Mouse (Mus musculus): ENCODE measurements around the gene Etnppl. TPM values are rescaled to one million over a fixed set of nuclear protein-coding genes. Genes with fewer than 3 reads are reported as not detected.

Etnppl gene
- polyA plus RNA-seq (2015; fragmentation: Illumina TruSeq; extraction: RNeasy Lipid Tissue Mini Kit (QIAGEN cat#74804); ENCODE audit: insufficient read depth, low replicate concordance) = not detected

GRCm38 (mm10) chr3:130617439-130617898 lies at the start of gene Etnppl:
Gene Etnppl (plus strand): TSS chr3:130617448.

Other genes starting within 250 kb of the Etnppl start
- 163 TPM for gene Ostc, start 92.0 kb downstream of the Etnppl start, polyA plus RNA-seq (2015; fragmentation: Illumina TruSeq; extraction: RNeasy Lipid Tissue Mini Kit (QIAGEN cat#74804); ENCODE audit: insufficient read depth, low replicate concordance)
- gene Rpl34, start 113.0 kb downstream of the Etnppl start, polyA plus RNA-seq (2015; fragmentation: Illumina TruSeq; extraction: RNeasy Lipid Tissue Mini Kit (QIAGEN cat#74804); ENCODE audit: insufficient read depth, low replicate concordance) = 1,648 TPM

All from spleen, adult 10 weeks (tissue).